Comparison of ENCODE assay signal across 8 mouse cellular contexts in genomic region chr11:60088947-60089346, GRCm38 (mm10). TPM values are rescaled to one million over a fixed set of nuclear protein-coding genes. Genes with fewer than 3 reads are reported as not detected.
DNase-seq lines count a peak whose midpoint lies in the region; ATAC-seq lines count a peak whose summit lies in the region.

No protein-coding gene starts in this region.

- intact Hi-C loops in gastrocnemius, postnatal 14 days (cut with DNase I; ENCODE audit: low total_unique reads) = no loop called here

- 42% methylated on average over 4 of the region's 4 CpGs for WGBS in forebrain, embryonic 15.5 days
- 48% methylated on average over 4 of the region's 4 CpGs for WGBS in heart, embryonic 12.5 days

- H3K4me1 ChIP-seq in forebrain, embryonic 15.5 days = peaks cover 11% of the 10 kb centered on the region
- peaks cover 32% of the 10 kb centered on the region for H3K4me1 ChIP-seq in heart, embryonic 12.5 days (replicated peaks)

- no peaks in the 10 kb centered on the region for H3K36me3 ChIP-seq in forebrain, embryonic 15.5 days
- no peaks in the 10 kb centered on the region for H3K36me3 ChIP-seq in heart, embryonic 12.5 days

- DNase-seq in frontal cortex, postnatal 25 days (ENCODE audit: low spot score in 2 of 2) = no peak
- peak; percentile 42 for DNase-seq in NIH3T3 (ENCODE audit: low read depth)
- DNase-seq in gastrocnemius, postnatal 14 days = no peak
- DNase-seq in urinary bladder, postnatal 14 days (ENCODE audit: low spot score) = no peak

- H3K9me3 ChIP-seq in forebrain, embryonic 15.5 days = no peaks in the 10 kb centered on the region
- H3K9me3 ChIP-seq in heart, embryonic 12.5 days (replicated peaks) = no peaks in the 10 kb centered on the region

- H3K4me3 ChIP-seq in forebrain, embryonic 15.5 days = no peak overlapping the region
- H3K4me3 ChIP-seq in heart, embryonic 12.5 days = no peak overlapping the region

- peak; percentile 81 for ATAC-seq in frontal cortex, adult (ENCODE audit: low TSS enrichment)
- ATAC-seq in forebrain, embryonic 15.5 days (replicated peaks) = peak; percentile 63
- peak; percentile 52 for ATAC-seq in megakaryocyte progenitor cell, adult 5-6 weeks (replicated peaks; ENCODE audit: poor library complexity)
- no peak for ATAC-seq in heart, embryonic 12.5 days (ENCODE audit: insufficient number of reproducible peaks, low FRiP score)

- no peak overlapping the region for H3K9ac ChIP-seq in forebrain, embryonic 15.5 days (replicated peaks)
- H3K9ac ChIP-seq in heart, embryonic 12.5 days = no peak overlapping the region

- no peaks in the 10 kb centered on the region for H3K27me3 ChIP-seq in forebrain, embryonic 15.5 days
- no peaks in the 10 kb centered on the region for H3K27me3 ChIP-seq in heart, embryonic 12.5 days (replicated peaks)

- H3K4me2 ChIP-seq in forebrain, embryonic 15.5 days (replicated peaks) = no peak overlapping the region
- no peak overlapping the region for H3K4me2 ChIP-seq in heart, embryonic 12.5 days

- no peak overlapping the region for H3K27ac ChIP-seq in forebrain, embryonic 15.5 days (replicated peaks)
- H3K27ac ChIP-seq in heart, embryonic 12.5 days (ENCODE audit: poor library complexity, severe bottlenecking) = no peak overlapping the region

RNA-seq across cellular contexts. Expression of gene Rai1, which starts 15.9 kb away (rescaled TPM):
- polyA plus RNA-seq in forebrain, embryonic 15.5 days (2015; fragmentation: Nextera tagmentation; extraction: Ambion mirVana) = 31.9 and 34.2 TPM in 2 replicates
- 26.8 and 35.7 TPM in 2 replicates for total RNA-seq in megakaryocyte progenitor cell, adult 5-6 weeks (2015)
- total RNA-seq in megakaryocyte progenitor cell, adult 5-6 weeks (2017) = 10.8 and 11.7 TPM in 2 replicates
- total RNA-seq in gastrocnemius, postnatal 14 days (2021) = 10 to 100 TPM; 15.9 to 18.3 TPM
- 22.2 and 29.9 TPM in 2 replicates for polyA plus RNA-seq in heart, embryonic 12.5 days (2016; fragmentation: Nextera tagmentation; extraction: Ambion mirVana)

RNA-seq across cellular contexts. Expression of gene Pemt, which starts 42.7 kb away (rescaled TPM):
- 5.5 and 5.8 TPM in 2 replicates for polyA plus RNA-seq in forebrain, embryonic 15.5 days (2015; fragmentation: Nextera tagmentation; extraction: Ambion mirVana)
- 14.2 and 20.6 TPM in 2 replicates for total RNA-seq in megakaryocyte progenitor cell, adult 5-6 weeks (2015)
- 4.3 and 7.7 TPM in 2 replicates for total RNA-seq in megakaryocyte progenitor cell, adult 5-6 weeks (2017)
- total RNA-seq in gastrocnemius, postnatal 14 days (2021) = 1 to 10 TPM; 4.4 to 5.5 TPM
- polyA plus RNA-seq in heart, embryonic 12.5 days (2016; fragmentation: Nextera tagmentation; extraction: Ambion mirVana) = 11.7 and 12.6 TPM in 2 replicates
